Mouse (Mus musculus) ES-Bruce4 (cell line): ENCODE measurements around the gene Pgap3.

Experiments used
- CTCF ChIP-seq: IDR thresholded peaks from one replicate; pipeline ENCODE4 v1.8.1; 2011; ENCODE audit warnings: low read depth, low read length
- POLR2A ChIP-seq: IDR thresholded peaks from one replicate; pipeline ENCODE4 v1.8.1; 2011; ENCODE audit warnings: low read length; ENCODE audit not compliant: insufficient read depth

GRCm38 (mm10) chr11:98355732-98356299, 44.5 kb downstream of the Pgap3 start:
- TF ChIP-seq CTCF (peak; percentile 70), POLR2A (no peak)
